Mouse (Mus musculus) spleen, adult 2 months (tissue): Measurements from ENCODE around the gene Itprid1. TPM values are rescaled to one million over a fixed set of nuclear protein-coding genes. Genes with fewer than 3 reads are reported as not detected.

Source experiments
- DNase-seq, 2 experiments: peaks; one replicate each; pipeline versions ENCODE4 v3.0.0 to v3.0.0-alpha.2; 2012 to 2021; ENCODE audit warnings: low spot score in 2 of 2, low read depth in 1 of 2
- H3K27ac ChIP-seq: fragments of 200-500 bp; 2 replicates; pipeline ENCODE4 v1.5.1; 2012; ENCODE audit warnings: low read length, inconsistent platforms; ENCODE audit not compliant: insufficient read depth
- H3K27me3 ChIP-seq: fragments of 200-500 bp; 2 replicates; pipeline ENCODE4 v1.6.1; 2012; ENCODE audit warnings: mild to moderate bottlenecking, moderate library complexity, low read length, inconsistent platforms; ENCODE audit not compliant: control insufficient read depth, insufficient read depth
- H3K36me3 ChIP-seq: fragments of 200-500 bp; 2 replicates; pipeline ENCODE4 v1.6.1; 2012; ENCODE audit warnings: mild to moderate bottlenecking, low read length, inconsistent platforms; ENCODE audit not compliant: control insufficient read depth, insufficient read depth
- H3K4me1 ChIP-seq: fragments of 200-500 bp; 2 replicates; pipeline ENCODE4 v1.6.1; 2011; ENCODE audit warnings: inconsistent platforms; ENCODE audit not compliant: control insufficient read depth, insufficient read depth, insufficient read length
- H3K4me3 ChIP-seq: fragments of 200-500 bp; 2 replicates; pipeline ENCODE4 v1.5.1; 2011; ENCODE audit warnings: mild to moderate bottlenecking, inconsistent platforms; ENCODE audit not compliant: insufficient read depth, insufficient read length; ENCODE audit errors: extremely low read depth
- CTCF ChIP-seq: fragments of 200-500 bp; IDR thresholded peaks from 2 replicates; pipeline ENCODE4 v1.5.1; 2011; ENCODE audit warnings: mild to moderate bottlenecking, inconsistent platforms; ENCODE audit not compliant: insufficient read depth, insufficient read length, insufficient replicate concordance; ENCODE audit errors: extremely low read depth
- POLR2A ChIP-seq: fragments of 200-500 bp; IDR thresholded peaks from 2 replicates; pipeline ENCODE4 v1.6.1; 2011; ENCODE audit warnings: low read depth, low read length, inconsistent platforms
- WGBS: fragments of 180-500 bp; shearing (Covaris S2); methylation state at CpG from one replicate; pipeline ENCODE4 v1.1.7; 2018; 5-methylcytosine and 5-hydroxymethylcytosine counted together
- polyA plus RNA-seq: library from polyadenylated mRNA; depleted of rRNA; stranded (reverse); fragments of >200 nt; gene quantifications from 2 replicates; pipeline ENCODE4 v1.2.3, GENCODE M21; 2012

Itprid1 gene
- polyA plus RNA-seq, 1 experiment, result not detected

DNA sequence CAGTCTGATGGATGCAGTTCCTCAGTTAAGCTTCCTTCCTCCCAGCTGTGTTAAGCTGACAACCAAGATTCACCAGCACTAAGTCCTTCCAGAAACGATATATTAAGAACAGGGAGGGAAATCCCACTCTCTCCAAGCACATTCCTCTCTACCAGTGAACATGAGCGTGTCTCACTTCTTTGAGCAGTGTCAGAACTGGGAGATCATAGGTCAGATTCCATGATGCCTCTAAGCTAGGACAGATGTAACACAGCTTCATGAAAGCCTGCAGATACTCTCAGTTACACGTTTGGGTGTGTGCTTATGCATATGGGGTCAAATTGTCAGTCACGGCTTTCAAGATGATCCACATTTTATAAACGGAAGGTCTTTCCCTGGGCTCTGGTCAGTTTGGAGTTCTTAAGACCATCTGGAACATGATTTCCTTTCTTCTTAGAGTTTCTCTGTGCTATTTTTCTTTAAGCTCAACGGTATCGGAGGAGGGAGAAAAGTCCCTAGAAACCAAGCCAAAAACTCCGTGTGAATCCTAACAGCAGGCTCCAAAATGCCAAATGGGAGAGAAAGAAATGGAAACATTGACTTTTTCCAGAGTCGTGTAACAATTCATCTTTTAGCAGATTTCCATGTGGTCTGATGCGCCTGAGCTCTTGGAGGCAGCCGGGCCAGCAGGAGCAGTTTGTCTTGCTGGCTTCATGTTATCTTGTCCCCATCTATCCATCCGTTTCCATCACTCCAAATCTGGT lies 22.3 kb upstream of the Itprid1 start:
- Histone ChIP-seq H3K4me3 (no peak overlapping the region), H3K27me3 (no peaks in the 10 kb centered on the region), H3K27ac (no peak overlapping the region), H3K36me3 (no peaks in the 10 kb centered on the region), H3K4me1 (no peaks in the 10 kb centered on the region)
- TF ChIP-seq POLR2A, result no peak
- no peak for TF ChIP-seq CTCF
- no peak for DNase-seq
- 70% methylated on average over 12 of the region's 12 CpGs for WGBS

DNA sequence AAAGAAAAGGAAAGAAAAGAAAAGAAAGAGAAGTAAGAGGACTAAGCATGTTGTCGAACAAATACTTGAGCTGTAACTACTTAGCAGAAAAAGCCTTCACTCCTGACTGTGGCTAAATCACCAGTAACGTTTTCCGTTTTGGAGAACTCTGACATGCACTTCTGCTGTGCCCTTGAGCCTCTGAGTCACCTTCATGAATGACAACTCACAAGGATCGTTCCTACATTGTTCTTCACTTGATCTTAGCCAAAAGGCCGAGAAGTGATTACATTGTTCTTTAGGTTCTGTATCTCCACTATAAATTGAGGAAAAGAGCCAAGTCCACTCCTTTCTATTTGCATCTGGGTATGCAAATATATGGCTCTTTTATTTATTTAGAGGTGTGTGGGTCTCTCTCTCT lies 19.8 kb upstream of the Itprid1 start:
- TF ChIP-seq POLR2A, result no peak
- TF ChIP-seq CTCF, result no peak
- WGBS, result 80% methylated on average over 5 of the region's 5 CpGs
- H3K27ac ChIP-seq, result no peak overlapping the region
- no peaks in the 10 kb centered on the region for H3K27me3 ChIP-seq
- no peak overlapping the region for H3K4me3 ChIP-seq
- H3K4me1 ChIP-seq, result no peaks in the 10 kb centered on the region
- no peaks in the 10 kb centered on the region for H3K36me3 ChIP-seq
- DNase-seq, result no peak

DNA sequence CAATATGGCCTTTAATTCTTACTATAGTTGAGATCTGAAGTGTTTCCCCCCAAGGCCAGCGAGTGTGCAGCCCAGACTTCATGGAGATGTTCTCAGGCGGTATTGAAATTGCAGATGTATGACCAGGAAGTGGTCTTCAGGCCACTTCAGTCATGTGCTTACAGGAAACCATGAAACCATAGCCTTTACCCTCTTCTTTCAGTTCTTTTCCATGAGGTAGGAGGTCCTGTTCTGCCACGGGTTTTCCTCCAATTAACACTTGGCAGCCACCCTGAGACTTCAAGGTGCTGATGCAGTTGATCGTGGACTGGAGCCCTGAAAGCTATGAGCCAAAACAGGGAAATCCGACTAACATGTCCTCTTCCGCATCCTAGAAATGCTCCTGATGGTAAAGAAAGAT lies 7.0 kb upstream of the Itprid1 start:
- 66% methylated on average over 6 of the region's 6 CpGs for WGBS
- no peaks in the 10 kb centered on the region for H3K36me3 ChIP-seq
- TF ChIP-seq POLR2A (no peak), CTCF (no peak)

DNA sequence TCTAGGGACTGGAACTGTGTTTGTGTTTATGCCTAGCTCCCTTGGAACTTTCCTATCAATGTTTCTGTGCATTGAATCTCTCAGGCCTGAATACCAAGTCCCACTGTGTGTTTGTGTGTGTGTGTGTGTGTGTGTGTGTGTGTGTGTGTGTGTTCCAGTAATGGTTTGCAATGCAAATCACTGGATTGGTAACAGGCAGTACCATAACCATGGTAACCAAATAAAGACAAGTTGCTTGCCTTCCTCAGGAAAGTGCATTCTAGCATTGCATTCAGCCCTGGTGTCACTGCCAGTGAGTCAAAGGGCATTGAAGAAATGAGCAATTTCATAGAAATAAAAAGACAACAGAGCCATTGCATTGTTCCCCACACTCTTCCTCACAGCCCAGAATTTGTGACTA lies 15.9 kb downstream of the Itprid1 start:
- Histone ChIP-seq H3K27ac (no peak overlapping the region), H3K27me3 (no peaks in the 10 kb centered on the region), H3K4me1 (no peaks in the 10 kb centered on the region), H3K4me3 (no peak overlapping the region), H3K36me3 (no peaks in the 10 kb centered on the region)
- TF ChIP-seq CTCF, result no peak
- TF ChIP-seq POLR2A, result no peak
- no peak for DNase-seq

More for the DNA sequence above, 7.0 kb upstream of the Itprid1 start:
- no peaks in the 10 kb centered on the region for H3K27me3 ChIP-seq
- no peak for DNase-seq
- H3K27ac ChIP-seq, result no peak overlapping the region
- no peak overlapping the region for H3K4me3 ChIP-seq
- H3K4me1 ChIP-seq, result no peaks in the 10 kb centered on the region

DNA sequence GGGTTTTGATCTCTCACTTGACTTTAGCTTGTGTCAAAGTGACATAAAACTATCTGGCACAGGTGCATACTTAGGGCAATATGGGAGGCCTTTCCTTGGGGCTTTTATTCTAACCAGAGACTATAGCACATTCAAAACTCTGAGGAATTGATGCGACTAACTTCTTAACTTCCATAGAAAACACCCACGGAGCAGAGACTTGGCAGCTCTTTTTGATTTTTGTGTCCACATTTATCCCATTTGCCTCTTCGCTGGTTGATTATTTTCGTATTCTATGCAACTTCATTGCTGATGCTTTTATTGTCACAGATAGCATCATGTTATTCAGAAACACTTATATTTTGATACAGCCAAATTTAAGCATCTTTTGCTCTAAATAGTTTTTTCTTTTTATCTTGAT lies 19.4 kb downstream of the Itprid1 start:
- no peaks in the 10 kb centered on the region for H3K36me3 ChIP-seq
- no peak for DNase-seq
- no peak overlapping the region for H3K4me3 ChIP-seq
- H3K27me3 ChIP-seq, result no peaks in the 10 kb centered on the region
- WGBS, result 85% methylated on average over 4 of the region's 4 CpGs
- H3K4me1 ChIP-seq, result no peaks in the 10 kb centered on the region
- no peak overlapping the region for H3K27ac ChIP-seq
- no peak for TF ChIP-seq POLR2A
- no peak for TF ChIP-seq CTCF

DNA sequence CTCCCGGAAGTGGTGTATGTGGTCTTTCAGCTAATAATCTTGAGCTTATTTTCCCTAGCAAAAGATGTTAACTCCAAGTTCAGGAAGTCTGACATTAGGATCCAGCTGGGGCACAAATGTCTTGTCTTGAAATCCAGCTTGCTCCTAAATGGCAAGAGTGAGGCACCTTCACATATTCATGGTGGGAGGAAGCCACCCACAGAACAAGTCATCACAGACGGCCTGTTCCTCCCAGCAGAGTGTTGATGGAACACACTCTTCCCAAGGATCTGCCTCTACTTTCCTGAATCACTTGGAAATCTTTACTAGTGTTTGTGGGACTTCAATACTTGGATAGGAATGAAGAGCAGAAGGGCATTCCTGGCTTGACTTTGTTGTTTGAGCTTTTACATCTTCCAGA lies 28.5 kb downstream of the Itprid1 start:
- DNase-seq, result no peak
- no peaks in the 10 kb centered on the region for H3K27me3 ChIP-seq
- TF ChIP-seq POLR2A (no peak), CTCF (no peak)
- no peak overlapping the region for H3K27ac ChIP-seq
- no peaks in the 10 kb centered on the region for H3K4me1 ChIP-seq
- 82% methylated on average over 2 of the region's 2 CpGs for WGBS
- no peaks in the 10 kb centered on the region for H3K36me3 ChIP-seq
- H3K4me3 ChIP-seq, result no peak overlapping the region

DNA sequence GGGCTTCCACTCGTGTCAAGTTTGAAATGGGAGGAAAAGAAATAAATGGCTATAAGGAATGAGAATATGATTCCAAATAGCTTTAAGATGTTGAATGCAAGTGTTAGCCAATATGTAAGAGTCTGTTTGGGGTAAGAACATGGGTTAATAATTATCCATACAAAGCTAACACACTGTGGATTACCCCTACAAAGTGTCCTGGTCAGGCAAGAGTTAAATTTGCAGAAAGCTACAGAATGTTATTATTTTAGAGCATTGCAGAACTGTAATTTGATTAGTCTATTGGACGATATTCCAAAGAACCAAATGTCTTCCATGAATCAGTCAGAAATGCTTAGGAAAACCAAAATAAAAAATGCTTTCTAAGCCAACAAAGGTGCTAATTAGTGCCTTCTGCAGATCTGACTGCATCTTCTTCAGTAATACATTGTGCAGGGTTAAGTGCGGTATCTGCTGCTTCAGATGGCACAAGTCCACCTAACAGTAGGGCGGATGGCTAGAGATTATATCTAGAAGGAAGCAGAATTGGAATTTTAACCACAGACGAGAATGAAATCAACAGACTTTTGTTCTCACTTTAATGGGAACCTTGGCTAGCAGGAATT lies 42.8 kb downstream of the Itprid1 start:
- TF ChIP-seq POLR2A (no peak), CTCF (no peak)
- no peak for DNase-seq
- Histone ChIP-seq H3K27me3 (no peaks in the 10 kb centered on the region; the same call in 1 of the 2 replicates), H3K27ac (no peak overlapping the region), H3K4me3 (no peak overlapping the region), H3K4me1 (no peaks in the 10 kb centered on the region), H3K36me3 (no peaks in the 10 kb centered on the region)
- 64% methylated on average over 5 of the region's 5 CpGs for WGBS
